Mouse (Mus musculus) thymus, adult 18-20 months (tissue): ENCODE results near the gene Lrrc25.
"Not testable (repeated sequence)": the region's sequence is repeated elsewhere in the genome, so short reads cannot be mapped to it uniquely, and the experiment has no call there.

Experiments
- DNase-seq, 2 experiments: peaks; one replicate each; pipeline ENCODE4 v3.0.0; 2022; ENCODE audit warnings: mixed read lengths in 2 of 2

Lrrc25 gene

DNA sequence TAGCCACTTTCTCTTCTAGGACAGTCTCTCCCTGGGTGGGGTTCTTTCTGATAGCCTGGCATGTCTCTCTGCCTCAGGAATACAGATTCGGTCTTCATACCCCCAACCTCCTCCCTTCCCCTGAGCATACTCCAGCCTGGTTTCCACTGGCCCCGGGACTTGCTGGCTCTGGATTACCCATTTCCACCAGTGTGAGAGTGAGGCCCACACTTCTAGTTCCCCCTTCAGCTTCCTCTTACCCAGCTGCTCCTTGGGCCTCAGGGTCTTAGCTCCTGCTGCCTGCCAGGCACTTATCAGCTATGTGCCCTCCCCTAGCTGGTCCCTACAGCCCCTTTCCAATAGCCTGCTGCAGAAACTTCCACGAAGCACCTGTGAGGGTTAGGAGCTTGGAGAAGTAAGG lies at the start of gene Lrrc25:
Gene Lrrc25 (plus strand): TSS at position 262 of the 400 bp plus-strand sequence.
- no peak for DNase-seq

GRCm38 (mm10) chr8:70570360-70570759 lies 45.6 kb upstream of the Lrrc25 start:
- DNase-seq: no peak

DNA sequence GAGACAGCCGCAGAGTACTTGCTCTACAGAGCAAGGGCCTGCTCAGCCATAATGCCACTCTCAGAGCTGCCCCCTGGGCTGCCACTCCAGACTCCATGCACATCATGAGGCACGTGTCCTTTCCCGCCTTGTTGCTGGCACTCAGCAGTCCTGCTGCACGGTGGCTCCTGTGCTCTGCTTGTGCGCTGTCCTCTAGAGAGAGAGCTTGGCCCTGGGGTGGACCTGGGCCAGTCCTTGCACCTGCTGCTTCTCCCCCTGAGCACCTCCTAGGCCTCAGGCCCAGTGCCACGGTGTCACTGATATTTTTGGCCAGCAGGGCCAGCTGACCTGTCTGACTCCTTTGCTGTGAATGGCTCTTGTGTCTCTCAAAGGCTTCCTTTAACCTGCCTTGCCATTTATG lies 45.0 kb upstream of the Lrrc25 start:
- no peak for DNase-seq

DNA sequence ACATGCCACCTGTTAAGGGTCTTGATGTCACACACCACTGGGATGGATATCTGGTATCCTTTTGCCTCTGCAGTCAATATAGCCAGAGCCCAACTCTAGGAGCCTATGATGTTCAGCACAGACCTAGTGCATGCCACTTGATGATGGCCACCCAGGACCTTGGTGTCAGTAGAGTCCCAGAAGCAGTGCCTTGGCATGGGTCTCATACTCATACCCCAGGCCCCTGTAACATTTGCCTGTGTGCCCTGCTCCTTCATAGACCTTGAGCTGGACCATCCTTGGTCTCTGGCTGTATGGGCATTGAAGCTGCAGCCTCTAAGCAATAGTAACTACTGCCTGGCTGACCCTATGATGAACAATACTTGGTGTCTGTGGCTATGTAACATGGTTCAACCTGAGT lies 41.7 kb upstream of the Lrrc25 start:
- no peak for DNase-seq

DNA sequence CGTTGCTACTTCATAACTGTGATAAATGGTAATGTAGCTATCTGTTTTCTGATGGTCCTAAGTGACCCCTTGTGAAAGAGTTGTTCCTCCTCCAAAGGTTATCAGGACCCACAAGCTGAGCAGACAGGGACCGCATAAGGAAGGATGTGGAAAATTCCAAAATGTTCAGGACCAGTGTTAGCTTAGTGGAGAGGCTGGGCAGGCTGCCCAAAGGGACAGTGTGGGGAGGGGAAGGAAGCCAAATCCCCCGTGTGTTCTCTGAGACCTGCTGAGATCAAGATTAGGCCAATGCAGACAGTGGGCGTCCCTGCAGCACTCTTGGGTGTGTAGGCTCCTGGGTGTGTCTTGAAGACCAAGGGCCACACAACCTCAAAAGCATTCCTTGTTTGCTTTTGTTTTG lies 41.0 kb upstream of the Lrrc25 start:
- no peak for DNase-seq

DNA sequence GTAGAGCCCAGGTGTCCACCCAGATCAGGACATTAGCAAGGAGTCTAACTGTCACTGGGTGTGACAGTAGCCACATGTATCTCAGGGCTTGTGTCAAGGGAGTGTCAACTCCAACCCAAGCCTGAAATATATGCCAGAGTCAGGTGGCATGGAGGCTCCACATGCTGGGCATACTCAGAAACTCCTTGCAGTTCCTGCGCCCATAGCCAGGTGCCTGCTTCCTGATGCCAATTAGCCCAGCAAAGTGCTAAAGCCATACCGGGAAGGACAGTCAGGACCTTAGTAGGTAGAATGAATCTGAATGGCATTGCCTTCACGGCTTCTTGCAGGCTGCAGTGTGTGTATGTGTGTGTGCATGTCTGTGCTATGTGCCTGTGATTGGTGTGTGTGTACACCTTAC lies 38.7 kb upstream of the Lrrc25 start:
- no peak for DNase-seq

GRCm38 (mm10) chr8:70583476-70584387 lies 32.2 kb upstream of the Lrrc25 start:
- no peak for DNase-seq

GRCm38 (mm10) chr8:70584606-70585257 lies 31.2 kb upstream of the Lrrc25 start:
- DNase-seq: no peak

DNA sequence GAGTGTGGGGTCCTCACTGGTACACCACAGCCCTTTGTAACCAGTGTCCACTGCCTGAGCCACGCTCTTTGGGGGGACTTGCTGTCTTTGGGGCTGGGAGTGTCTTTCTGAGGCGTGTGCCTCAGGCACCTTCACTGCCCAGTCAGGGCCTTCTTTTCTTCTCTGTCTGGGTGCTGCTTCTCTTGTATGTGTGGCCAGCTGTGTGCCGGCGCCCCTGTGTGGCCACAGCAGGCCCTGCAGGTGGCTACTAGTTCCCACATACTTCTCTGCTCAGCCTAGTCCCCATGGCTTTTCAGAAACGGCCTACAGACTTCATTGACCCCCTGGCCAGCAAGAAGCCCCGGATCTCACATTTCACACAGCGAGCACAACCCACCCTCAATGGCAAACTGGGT lies 30.7 kb upstream of the Lrrc25 start:
- DNase-seq: no peak

- DNase-seq: not testable (repeated sequence)
Observed at GRCm38 (mm10) chr8:70587955-70588354, 28.0 kb upstream of the Lrrc25 start.

DNA sequence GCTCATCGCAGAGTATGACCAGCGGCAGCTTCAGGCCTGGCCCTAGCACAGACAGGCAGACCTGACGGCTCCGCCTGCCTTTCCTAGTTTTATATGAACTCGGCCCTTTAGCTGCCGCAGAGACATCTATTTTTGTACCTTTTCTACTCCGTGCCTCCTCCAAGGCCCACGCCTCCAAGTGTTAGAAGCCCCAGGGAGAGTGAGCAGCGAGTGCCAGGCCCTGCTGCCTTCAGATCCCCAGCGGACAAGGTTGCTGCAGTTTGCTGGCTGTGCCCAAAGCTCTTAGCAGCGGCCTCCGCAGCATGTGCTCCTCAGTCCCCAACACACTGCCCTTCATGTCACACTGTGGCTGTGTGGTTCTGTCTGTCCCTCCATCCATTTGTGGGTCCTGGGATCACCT lies 24.4 kb upstream of the Lrrc25 start:
- no peak for DNase-seq

- no peak for DNase-seq
Observed at GRCm38 (mm10) chr8:70593173-70593572, 22.8 kb upstream of the Lrrc25 start.

DNA sequence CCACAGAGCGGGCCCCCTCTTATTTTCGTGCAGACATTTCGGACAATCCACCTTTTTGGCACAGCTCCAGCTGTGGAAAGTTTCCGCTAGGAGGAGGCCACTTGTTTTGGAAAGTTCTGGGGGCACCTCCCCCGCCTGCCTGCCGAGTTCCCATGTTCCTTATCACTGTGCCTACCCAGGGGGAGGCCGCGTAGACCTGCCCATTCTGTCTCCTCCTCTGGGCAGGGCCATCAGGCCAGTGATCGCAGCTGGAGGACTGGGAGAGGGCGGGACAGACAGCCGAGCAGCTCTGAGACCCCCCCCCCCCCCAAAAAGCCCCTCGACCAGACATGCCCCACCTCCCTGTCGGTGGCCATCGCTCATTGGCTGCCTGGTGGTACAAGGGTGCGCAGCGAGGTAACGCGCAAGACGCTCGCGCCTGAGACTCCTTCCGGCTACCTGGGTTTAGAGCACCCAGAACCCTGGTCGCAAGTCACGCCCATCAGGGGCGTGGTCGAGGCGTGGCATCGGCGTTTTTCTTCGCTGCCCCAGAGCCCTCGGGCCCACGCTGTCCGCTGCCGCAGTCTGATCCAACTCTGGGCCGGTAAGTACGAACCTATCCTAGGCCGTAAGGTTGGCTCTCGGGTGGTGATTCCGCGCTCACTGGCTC lies 21.9 kb upstream of the Lrrc25 start, which contains the start of gene Isyna1:
Gene Isyna1 (plus strand): TSS at position 413 of the 649 bp plus-strand sequence.
- DNase-seq: peak; percentile 85 to 91

DNA sequence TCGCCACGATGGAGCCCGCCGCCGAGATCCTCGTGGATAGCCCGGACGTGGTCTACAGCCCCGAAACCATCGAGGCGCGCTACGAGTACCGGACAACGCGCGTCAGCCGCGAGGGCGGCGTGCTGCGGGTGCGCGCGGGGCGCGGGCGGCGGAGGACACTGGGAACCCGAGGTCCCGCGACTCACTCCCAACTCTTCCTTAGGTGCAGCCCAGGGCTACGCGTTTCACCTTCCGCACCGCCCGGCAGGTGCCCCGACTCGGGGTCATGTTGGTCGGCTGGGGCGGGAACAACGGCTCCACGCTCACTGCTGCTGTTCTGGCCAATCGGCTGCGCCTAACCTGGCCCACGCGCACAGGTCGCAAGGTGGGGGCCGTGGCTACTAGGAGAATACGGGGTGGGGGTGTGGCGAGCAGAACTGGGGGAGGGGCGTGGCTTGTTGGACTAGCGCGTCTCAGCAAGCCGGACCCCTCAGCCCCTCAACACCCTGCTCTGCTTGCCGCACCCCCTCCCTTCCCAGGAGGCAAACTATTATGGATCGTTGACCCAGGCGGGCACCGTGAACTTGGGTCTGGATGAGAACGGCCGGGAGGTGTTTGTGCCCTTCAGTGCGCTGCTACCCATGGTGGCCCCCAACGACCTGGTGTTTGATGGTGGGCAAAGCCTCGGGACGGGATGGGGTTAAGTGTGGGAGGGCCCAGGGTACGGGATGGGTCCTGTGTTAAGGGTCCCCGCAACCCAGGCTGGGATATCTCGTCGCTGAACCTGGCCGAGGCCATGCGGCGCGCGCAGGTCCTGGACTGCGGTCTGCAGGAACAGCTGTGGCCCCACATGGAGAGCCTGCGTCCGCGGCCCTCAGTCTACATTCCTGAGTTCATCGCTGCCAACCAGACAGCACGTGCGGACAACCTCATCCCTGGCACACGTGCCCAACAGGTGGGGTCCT lies 21.1 kb upstream of the Lrrc25 start:
- DNase-seq: peak; percentile 34 to 50

DNA sequence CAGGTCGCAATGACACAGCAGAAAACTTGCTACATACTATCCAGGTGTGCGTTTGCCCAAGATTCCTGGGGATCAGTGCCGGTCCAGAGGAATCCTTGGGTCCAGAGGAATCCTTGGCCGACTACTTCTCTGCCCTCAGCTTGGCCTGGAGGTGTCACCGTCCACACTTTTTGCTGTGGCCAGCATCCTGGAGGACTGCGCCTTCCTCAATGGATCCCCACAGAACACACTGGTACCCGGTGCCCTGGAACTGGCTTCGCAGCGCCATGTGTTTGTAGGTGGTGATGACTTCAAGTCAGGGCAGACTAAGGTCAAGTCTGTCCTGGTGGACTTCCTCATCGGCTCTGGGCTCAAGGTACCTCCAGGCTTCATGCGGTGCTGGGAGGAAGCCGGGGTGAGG lies 20.1 kb upstream of the Lrrc25 start:
- no peak for DNase-seq

GRCm38 (mm10) chr8:70596216-70596615 lies 19.7 kb upstream of the Lrrc25 start:
- no peak for DNase-seq

DNA sequence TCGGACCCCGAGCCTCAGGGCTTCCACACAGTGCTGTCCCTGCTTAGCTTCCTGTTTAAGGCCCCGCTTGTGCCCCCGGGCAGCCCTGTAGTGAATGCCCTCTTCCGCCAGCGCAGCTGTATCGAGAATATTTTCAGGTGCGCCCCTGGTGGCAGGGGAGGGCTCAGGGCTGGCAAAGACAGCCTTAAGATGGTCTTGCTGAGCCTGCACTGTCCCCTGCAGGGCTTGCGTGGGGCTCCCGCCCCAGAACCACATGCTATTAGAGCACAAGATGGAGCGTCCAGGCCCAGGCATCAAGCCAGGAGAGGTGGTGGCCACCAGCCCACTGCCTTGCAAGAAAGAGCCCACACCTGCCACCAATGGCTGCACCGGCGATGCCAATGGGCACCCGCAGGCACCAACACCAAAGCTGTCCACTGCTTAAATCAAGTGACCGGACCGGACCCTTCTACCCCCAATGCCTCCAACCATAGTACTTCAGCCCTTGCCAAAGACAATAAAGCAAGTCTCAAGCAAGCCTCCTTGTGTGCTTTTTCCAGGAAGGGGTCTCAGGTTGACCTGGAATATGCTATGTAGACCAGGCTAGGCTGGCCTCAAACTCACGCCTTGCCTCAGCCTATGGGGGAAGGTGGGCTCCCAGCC lies 19.1 kb upstream of the Lrrc25 start:
- DNase-seq: no peak

DNA sequence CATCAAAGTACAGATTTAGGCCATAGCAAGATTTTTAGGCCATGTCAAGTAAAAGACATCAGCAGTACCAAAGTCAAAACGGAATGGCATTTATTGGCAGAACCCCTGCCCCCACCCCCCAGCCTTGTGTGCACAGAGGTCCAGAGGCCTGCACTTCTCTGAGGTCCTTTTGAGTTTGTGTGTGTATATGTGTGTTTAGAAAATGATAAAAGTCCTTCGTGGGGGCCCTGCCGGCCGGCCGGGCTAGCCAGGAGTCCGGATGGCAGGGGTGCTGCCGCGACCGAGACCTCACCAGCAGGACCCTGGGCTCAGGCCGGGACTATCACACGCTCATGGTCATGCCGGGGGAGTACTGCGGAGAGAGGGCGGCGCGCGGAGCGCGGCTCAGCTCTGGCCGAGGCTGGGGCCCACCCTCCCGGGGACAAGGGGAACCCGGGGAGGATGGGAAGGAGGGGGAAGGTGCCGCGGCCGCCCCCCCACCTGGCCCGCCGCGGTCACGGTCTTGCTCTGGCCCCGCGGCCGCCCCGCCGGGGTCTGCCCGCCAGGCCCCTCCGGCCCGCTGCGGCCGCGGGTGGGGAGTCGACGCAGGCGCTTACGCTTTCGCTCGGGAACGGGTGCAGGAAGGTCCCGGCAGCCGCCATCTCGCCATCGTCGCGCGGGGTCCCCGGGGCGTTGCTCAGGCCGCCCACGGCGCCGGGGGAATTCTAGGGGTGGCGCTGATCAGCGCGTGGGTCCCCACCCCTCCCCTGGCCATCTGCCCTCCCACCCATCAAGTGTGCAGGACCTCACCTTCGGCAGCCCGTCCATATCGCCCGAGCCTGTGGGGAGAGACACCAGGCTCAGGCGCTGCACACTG lies 18.3 kb upstream of the Lrrc25 start:
- DNase-seq: no peak

GRCm38 (mm10) chr8:70598283-70598682 lies 17.7 kb upstream of the Lrrc25 start:
- no peak for DNase-seq

DNA sequence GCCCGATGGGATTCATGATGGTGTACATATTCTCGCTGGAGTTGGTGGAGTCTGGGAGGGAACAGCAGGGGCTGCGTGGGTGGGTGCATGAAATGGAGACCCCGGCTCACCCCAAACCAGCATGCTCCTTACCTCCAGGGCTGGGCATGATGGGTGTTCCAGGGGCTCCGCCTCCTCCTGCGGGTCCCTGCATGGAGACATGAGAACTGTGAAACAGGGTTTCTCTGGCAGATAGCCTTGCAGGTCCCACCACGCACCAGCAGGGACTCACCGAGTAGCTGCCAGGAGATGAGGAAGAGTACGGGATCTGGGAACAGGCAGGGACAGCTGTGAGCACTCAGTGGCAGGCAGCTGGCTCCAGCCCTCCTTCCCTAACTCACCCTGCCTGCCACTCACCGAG lies 17.2 kb upstream of the Lrrc25 start:
- DNase-seq: no peak
